Mouse (Mus musculus) lung, adult 2 months (tissue): ENCODE measurements around the gene Pkmyt1.

ENCODE experiments used
- CTCF ChIP-seq: fragments of 200-500 bp; IDR thresholded peaks from 2 replicates; pipeline ENCODE4 v1.5.1; 2011; ENCODE audit warnings: mild to moderate bottlenecking, low read length, control low read depth; ENCODE audit not compliant: insufficient read depth
- POLR2A ChIP-seq: fragments of 200-500 bp; IDR thresholded peaks from 2 replicates; pipeline ENCODE4 v1.6.1; 2011; ENCODE audit warnings: low read depth, mild to moderate bottlenecking, control low read depth, low read length, borderline replicate concordance; ENCODE audit errors: extremely low read depth

DNA sequence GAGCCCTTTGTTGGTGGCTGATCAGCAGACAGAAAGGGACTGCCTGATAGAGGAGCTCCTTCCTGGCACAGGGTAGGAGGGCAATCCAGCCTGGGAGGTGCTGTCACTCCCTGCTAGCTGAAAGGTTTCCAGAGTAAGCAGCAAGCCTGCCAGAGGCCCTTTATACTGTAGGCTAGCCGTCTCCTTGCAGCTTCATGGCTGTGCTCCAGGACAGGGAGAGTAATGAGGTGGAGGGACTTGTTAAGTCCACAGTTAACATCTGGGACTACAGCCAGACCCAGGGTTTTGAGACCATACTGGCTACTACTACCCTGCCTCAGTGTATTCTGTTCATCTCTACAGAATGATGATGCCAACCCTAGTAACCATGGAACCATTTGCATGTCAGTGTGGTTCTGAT lies 8.2 kb downstream of the Pkmyt1 start:
- TF ChIP-seq POLR2A (no peak), CTCF (no peak)
